In genomic region chr7:16728596-16729348, GRCm38 (mm10) we compare ENCODE assay signal across 8 mouse cellular contexts. TPM values are rescaled to one million over a fixed set of nuclear protein-coding genes. Genes with fewer than 3 reads are reported as not detected.
DNase-seq lines count a peak whose midpoint lies in the region; ATAC-seq and TF ChIP-seq lines count a peak whose summit lies in the region.

No protein-coding gene starts in this region.

- H3K4me2 ChIP-seq in hindbrain, postnatal 0 days (ENCODE audit: low read depth, low read length), result peak overlapping the region; percentile 42
- peak overlapping the region; percentile 25 for H3K4me2 ChIP-seq in limb, embryonic 11.5 days (ENCODE audit: low read depth, severe bottlenecking)
- peak overlapping the region; percentile 37 for H3K4me2 ChIP-seq in midbrain, embryonic 13.5 days (replicated peaks)

- H3K9ac ChIP-seq in hindbrain, postnatal 0 days (replicated peaks; ENCODE audit: low read length), result peak overlapping the region; percentile 17; the same call in 1 of the 2 replicates
- no peak overlapping the region for H3K9ac ChIP-seq in limb, embryonic 11.5 days (ENCODE audit: low read length)
- no peak overlapping the region; the same call in 1 of the 2 replicates for H3K9ac ChIP-seq in midbrain, embryonic 13.5 days (replicated peaks)

- 31% methylated on average over 14 of the region's 14 CpGs for WGBS in hindbrain, postnatal 0 days
- WGBS in limb, embryonic 11.5 days, result 29% methylated on average over 14 of the region's 14 CpGs
- WGBS in midbrain, embryonic 13.5 days, result 25% methylated on average over 14 of the region's 14 CpGs

- peak; percentile 84 for TF ChIP-seq CTCF in hindbrain, postnatal 0 days (IDR thresholded peaks at IDR 0.05; ENCODE audit: low read depth)

- DNase-seq in cerebellum, adult 11 months, result no peak
- peak; percentile 83 to 90 for DNase-seq in cerebellum, postnatal 14 days
- peak; percentile 30 to 38 for DNase-seq in gastrocnemius, adult 8-10 months (ENCODE audit: low spot score in 2 of 2)
- peak; percentile 95 for DNase-seq in hindbrain, postnatal 0 days (ENCODE audit: low spot score)
- DNase-seq in limb, embryonic 11.5 days (ENCODE audit: low spot score), result peak; percentile 90
- peak; percentile 31 for DNase-seq in spleen, adult 12 weeks (ENCODE audit: low spot score)

- no peaks in the 10 kb centered on the region for H3K36me3 ChIP-seq in hindbrain, postnatal 0 days (ENCODE audit: insufficient read depth, low read length)
- H3K36me3 ChIP-seq in limb, embryonic 11.5 days (ENCODE audit: control insufficient read depth, insufficient read depth, low read length), result no peaks in the 10 kb centered on the region
- no peaks in the 10 kb centered on the region for H3K36me3 ChIP-seq in midbrain, embryonic 13.5 days

- no peaks in the 10 kb centered on the region for H3K27me3 ChIP-seq in hindbrain, postnatal 0 days (ENCODE audit: insufficient read depth, low read length)
- no peaks in the 10 kb centered on the region for H3K27me3 ChIP-seq in limb, embryonic 11.5 days (ENCODE audit: control insufficient read depth, insufficient read depth, low read length)
- no peaks in the 10 kb centered on the region for H3K27me3 ChIP-seq in midbrain, embryonic 13.5 days

- ATAC-seq in cerebellum, adult (ENCODE audit: insufficient number of reproducible peaks, low FRiP score, low TSS enrichment), result peak; percentile 36; the same call in 1 of the 2 replicates
- ATAC-seq in hindbrain, postnatal 0 days, result peak; percentile 72
- no peak; the same call in 1 of the 2 replicates for ATAC-seq in limb, embryonic 11.5 days (ENCODE audit: insufficient number of reproducible peaks, low FRiP score, low TSS enrichment, low read depth)
- ATAC-seq in midbrain, embryonic 13.5 days, result peak; percentile 68

- peak overlapping the region; percentile 68 for H3K27ac ChIP-seq in hindbrain, postnatal 0 days
- no peak overlapping the region for H3K27ac ChIP-seq in limb, embryonic 11.5 days (replicated peaks; ENCODE audit: low read depth, low read length)
- no peak overlapping the region for H3K27ac ChIP-seq in midbrain, embryonic 13.5 days

- no peaks in the 10 kb centered on the region for H3K4me1 ChIP-seq in hindbrain, postnatal 0 days (ENCODE audit: insufficient read depth, low read length)
- peaks cover 8% of the 10 kb centered on the region for H3K4me1 ChIP-seq in limb, embryonic 11.5 days (ENCODE audit: control insufficient read depth, insufficient read depth, low read length)
- H3K4me1 ChIP-seq in midbrain, embryonic 13.5 days (replicated peaks), result peaks cover 4% of the 10 kb centered on the region; the same call in 1 of the 2 replicates

- H3K4me3 ChIP-seq in hindbrain, postnatal 0 days (ENCODE audit: low read length), result peak overlapping the region; percentile 14; the same call in 1 of the 2 replicates
- H3K4me3 ChIP-seq in limb, embryonic 11.5 days (ENCODE audit: low read depth, low read length), result no peak overlapping the region
- H3K4me3 ChIP-seq in midbrain, embryonic 13.5 days (replicated peaks), result no peak overlapping the region; the same call in 1 of the 2 replicates

- H3K9me3 ChIP-seq in hindbrain, postnatal 0 days (ENCODE audit: low read length), result no peaks in the 10 kb centered on the region
- no peaks in the 10 kb centered on the region for H3K9me3 ChIP-seq in limb, embryonic 11.5 days (ENCODE audit: control insufficient read depth, low read length)
- no peaks in the 10 kb centered on the region for H3K9me3 ChIP-seq in midbrain, embryonic 13.5 days

RNA-seq across cellular contexts. Expression of gene Ceacam9, which starts 7.0 kb away (rescaled TPM):
- not detected for total RNA-seq in gastrocnemius, adult 8-10 months (2022)
- not detected in 2 replicates for total RNA-seq in hindbrain, postnatal 0 days (2014; rRNA removed)
- polyA plus RNA-seq in hindbrain, postnatal 0 days (2015; fragmentation: Nextera tagmentation; extraction: Ambion mirVana), result 0.67 and 0.68 TPM in 2 replicates
- polyA plus RNA-seq in limb, embryonic 11.5 days (2014; fragmentation: Nextera tagmentation; extraction: Ambion mirVana), result not detected in 2 replicates
- 0.14 TPM in 1 of 2 replicates, not detected in the other for polyA plus RNA-seq in midbrain, embryonic 13.5 days (2015; fragmentation: Nextera tagmentation; extraction: Ambion mirVana)

RNA-seq across cellular contexts. Expression of gene Ap2s1, which starts 9.4 kb away (rescaled TPM):
- total RNA-seq in gastrocnemius, adult 8-10 months (2022), result 10 to 100 TPM; 37.0 to 54.4 (median 47.1) TPM
- 556 and 619 TPM in 2 replicates for total RNA-seq in hindbrain, postnatal 0 days (2014; rRNA removed)
- 501 and 524 TPM in 2 replicates for polyA plus RNA-seq in hindbrain, postnatal 0 days (2015; fragmentation: Nextera tagmentation; extraction: Ambion mirVana)
- polyA plus RNA-seq in limb, embryonic 11.5 days (2014; fragmentation: Nextera tagmentation; extraction: Ambion mirVana), result 261 and 266 TPM in 2 replicates
- 360 and 361 TPM in 2 replicates for polyA plus RNA-seq in midbrain, embryonic 13.5 days (2015; fragmentation: Nextera tagmentation; extraction: Ambion mirVana)

RNA-seq across cellular contexts. Expression of gene Slc1a5, which starts 52.4 kb away (rescaled TPM):
- total RNA-seq in gastrocnemius, adult 8-10 months (2022), result 10 to 100 TPM in 3 of 4 experiments, 1 to 10 TPM in 1; 8.7 to 30.2 (median 14.9) TPM
- total RNA-seq in hindbrain, postnatal 0 days (2014; rRNA removed), result 18.1 and 19.2 TPM in 2 replicates
- 9.5 and 9.7 TPM in 2 replicates for polyA plus RNA-seq in hindbrain, postnatal 0 days (2015; fragmentation: Nextera tagmentation; extraction: Ambion mirVana)
- polyA plus RNA-seq in limb, embryonic 11.5 days (2014; fragmentation: Nextera tagmentation; extraction: Ambion mirVana), result 28.5 and 30.9 TPM in 2 replicates
- polyA plus RNA-seq in midbrain, embryonic 13.5 days (2015; fragmentation: Nextera tagmentation; extraction: Ambion mirVana), result 13.8 and 14.9 TPM in 2 replicates

RNA-seq across cellular contexts. Expression of gene Ceacam15, which starts 53.3 kb away (rescaled TPM):
- total RNA-seq in gastrocnemius, adult 8-10 months (2022), result not detected
- not detected in 2 replicates for total RNA-seq in hindbrain, postnatal 0 days (2014; rRNA removed)
- polyA plus RNA-seq in hindbrain, postnatal 0 days (2015; fragmentation: Nextera tagmentation; extraction: Ambion mirVana), result not detected in 2 replicates
- polyA plus RNA-seq in limb, embryonic 11.5 days (2014; fragmentation: Nextera tagmentation; extraction: Ambion mirVana), result not detected in 2 replicates
- not detected in 2 replicates for polyA plus RNA-seq in midbrain, embryonic 13.5 days (2015; fragmentation: Nextera tagmentation; extraction: Ambion mirVana)
